Mouse (Mus musculus) kidney, adult 2 months (tissue): ENCODE results near the gene Unc13c. TPM values are rescaled to one million over a fixed set of nuclear protein-coding genes. Genes with fewer than 3 reads are reported as not detected.

Experiments
- DNase-seq: peaks from one replicate; pipeline ENCODE4 v3.0.0; 2021
- H3K27ac ChIP-seq: fragments of 200-500 bp; 2 replicates; pipeline ENCODE4 v1.5.1; 2012; ENCODE audit warnings: low read depth, low read length, control low read depth, inconsistent platforms; ENCODE audit not compliant: insufficient read depth
- H3K27me3 ChIP-seq: fragments of 200-500 bp; replicated peaks from 2 replicates; pipeline ENCODE4 v1.6.1; 2012; ENCODE audit warnings: mild to moderate bottlenecking, moderate library complexity, low read length, inconsistent platforms; ENCODE audit not compliant: control insufficient read depth, insufficient read depth
- H3K36me3 ChIP-seq: fragments of 200-500 bp; 2 replicates; pipeline ENCODE4 v1.6.1; 2012; ENCODE audit warnings: mild to moderate bottlenecking, moderate library complexity, low read length, inconsistent platforms; ENCODE audit not compliant: control insufficient read depth, insufficient read depth
- H3K4me1 ChIP-seq: fragments of 200-500 bp; 2 replicates; pipeline ENCODE4 v1.6.1; 2011; ENCODE audit warnings: low read length; ENCODE audit not compliant: control insufficient read depth, insufficient read depth
- H3K4me3 ChIP-seq: fragments of 200-500 bp; 2 replicates; pipeline ENCODE4 v1.5.1; 2011; ENCODE audit warnings: mild to moderate bottlenecking, low read depth, low read length, control low read depth; ENCODE audit not compliant: insufficient read depth
- CTCF ChIP-seq: fragments of 200-500 bp; conservative IDR thresholded peaks from 2 replicates; pipeline ENCODE4 v1.5.1; 2011; ENCODE audit warnings: low read depth, mild to moderate bottlenecking, control low read depth, low read length, moderate library complexity, mixed read lengths; ENCODE audit not compliant: insufficient read depth, insufficient read length
- POLR2A ChIP-seq: fragments of 200-500 bp; IDR thresholded peaks from one replicate; pipeline ENCODE4 v1.6.1; 2011; ENCODE audit warnings: low read depth, low read length, control low read depth
- WGBS: fragments of 180-500 bp; shearing (Covaris S2); methylation state at CpG from one replicate; pipeline ENCODE4 v1.1.7; 2018; 5-methylcytosine and 5-hydroxymethylcytosine counted together
- polyA plus RNA-seq: library from polyadenylated mRNA; depleted of rRNA; stranded (reverse); fragments of >200 nt; gene quantifications from 2 replicates; pipeline ENCODE4 v1.2.3, GENCODE M21; 2012; rRNA removed

Gene Unc13c
- polyA plus RNA-seq, 1 experiment = 0.28 TPM

GRCm38 (mm10) chr9:73472568-73472967 is 496.2 kb downstream of the Unc13c start:
- H3K27me3 ChIP-seq = no peaks in the 10 kb centered on the region
- no peak overlapping the region for H3K4me3 ChIP-seq
- no peak overlapping the region for H3K27ac ChIP-seq
- WGBS = 56% methylated on average over 3 of the region's 3 CpGs
- no peaks in the 10 kb centered on the region for H3K36me3 ChIP-seq
- TF ChIP-seq CTCF (no peak), POLR2A (no peak)
- no peaks in the 10 kb centered on the region for H3K4me1 ChIP-seq
- DNase-seq = peak; percentile 6

- Histone ChIP-seq H3K4me3 (no peak overlapping the region), H3K27ac (no peak overlapping the region), H3K36me3 (no peaks in the 10 kb centered on the region), H3K4me1 (no peaks in the 10 kb centered on the region), H3K27me3 (no peaks in the 10 kb centered on the region)
- 87% methylated on average over 2 of the region's 2 CpGs for WGBS
- no peak for DNase-seq
- TF ChIP-seq CTCF (no peak), POLR2A (no peak)
Observed at GRCm38 (mm10) chr9:73462027-73462426, 506.7 kb downstream of the Unc13c start.

GRCm38 (mm10) chr9:73450009-73450408 is 518.8 kb downstream of the Unc13c start:
- WGBS = 61% methylated on average over 6 of the region's 6 CpGs
- H3K27ac ChIP-seq = no peak overlapping the region

GRCm38 (mm10) chr9:73449216-73449615 is 519.5 kb downstream of the Unc13c start:
- H3K4me1 ChIP-seq = no peaks in the 10 kb centered on the region
- H3K4me3 ChIP-seq = no peak overlapping the region
- no peaks in the 10 kb centered on the region for H3K36me3 ChIP-seq
- H3K27me3 ChIP-seq = no peaks in the 10 kb centered on the region
- no peak overlapping the region for H3K27ac ChIP-seq
- no peak for TF ChIP-seq POLR2A
- no peak for TF ChIP-seq CTCF
- DNase-seq = no peak

More at GRCm38 (mm10) chr9:73450009-73450408, 518.8 kb downstream of the Unc13c start:
- H3K4me3 ChIP-seq = no peak overlapping the region
- H3K27me3 ChIP-seq = no peaks in the 10 kb centered on the region
- DNase-seq = no peak
- H3K36me3 ChIP-seq = no peaks in the 10 kb centered on the region
- H3K4me1 ChIP-seq = no peaks in the 10 kb centered on the region
- no peak for TF ChIP-seq POLR2A
- TF ChIP-seq CTCF = no peak

- no peak for DNase-seq
- Histone ChIP-seq H3K4me1 (no peaks in the 10 kb centered on the region), H3K27ac (no peak overlapping the region), H3K36me3 (no peaks in the 10 kb centered on the region), H3K27me3 (no peaks in the 10 kb centered on the region), H3K4me3 (no peak overlapping the region)
- WGBS = 46% methylated on average over 2 of the region's 2 CpGs
- TF ChIP-seq POLR2A (no peak), CTCF (no peak)
Observed at GRCm38 (mm10) chr9:73431925-73432324, 536.8 kb downstream of the Unc13c start.

Other genes with a start within 250 kb of the Unc13c start
- gene Wdr72, start 141.4 kb upstream of the Unc13c start, polyA plus RNA-seq = 9.4 and 10.8 TPM in 2 replicates